Mouse (Mus musculus) lung, postnatal 14 days (tissue): ENCODE measurements around the gene Mapkapk3.

Experiments
- DNase-seq: peaks from one replicate; pipeline ENCODE4 v3.0.0; 2021

Gene Mapkapk3

DNA sequence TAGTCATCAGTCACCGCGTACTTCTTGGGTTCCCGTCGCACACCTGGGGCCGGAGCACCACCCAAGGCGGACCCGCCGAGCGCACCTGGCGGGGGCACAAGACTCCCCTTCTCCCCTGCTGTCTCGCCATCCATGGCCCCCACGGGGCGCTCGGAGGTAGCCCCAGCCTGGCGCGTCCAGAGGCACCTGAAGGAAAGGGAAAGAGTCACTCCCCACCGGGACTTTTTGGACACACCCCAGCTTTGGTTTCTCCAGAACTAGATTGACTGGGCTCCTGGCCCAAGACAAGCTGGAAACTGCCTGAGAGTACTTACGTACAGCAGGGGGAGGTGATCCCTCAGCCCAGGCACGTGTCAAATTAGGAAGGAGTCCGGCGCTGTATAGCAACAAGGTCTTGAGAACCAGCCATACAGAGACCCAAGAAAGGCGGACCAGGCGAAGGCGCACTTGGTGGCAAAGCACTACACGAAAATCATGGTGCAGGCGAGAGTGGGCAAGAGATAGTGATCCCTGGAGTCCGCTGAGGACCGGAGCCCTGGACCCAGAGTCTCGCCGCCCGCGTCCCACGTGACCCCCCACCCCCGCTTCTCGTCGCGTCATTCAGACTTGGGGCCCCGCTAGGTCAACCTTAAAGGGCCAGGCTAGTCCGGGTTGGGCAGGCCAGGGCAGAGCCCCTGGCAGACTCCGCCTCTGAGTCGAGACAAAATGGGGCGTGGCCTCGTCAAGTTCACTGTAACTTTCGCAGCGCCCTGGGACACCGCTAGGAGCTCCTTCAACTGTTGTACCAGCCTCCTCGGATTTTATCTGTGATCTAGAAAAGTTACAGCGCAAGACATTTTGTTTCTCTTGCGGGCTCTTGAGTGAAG is at the start of gene Mapkapk3:
TSS of gene Mapkapk3 (minus strand) at position 667 of the 866 bp plus-strand sequence.
- DNase-seq = peak; percentile 89

- peak; percentile 80 for DNase-seq
These were observed 48.7 kb upstream of the Mapkapk3 start, which contains the start of gene Hemk1 for GRCm38 (mm10) chr9:107338172-107338883. TSS of gene Hemk1 (minus strand) at chr9:107338350.

DNA sequence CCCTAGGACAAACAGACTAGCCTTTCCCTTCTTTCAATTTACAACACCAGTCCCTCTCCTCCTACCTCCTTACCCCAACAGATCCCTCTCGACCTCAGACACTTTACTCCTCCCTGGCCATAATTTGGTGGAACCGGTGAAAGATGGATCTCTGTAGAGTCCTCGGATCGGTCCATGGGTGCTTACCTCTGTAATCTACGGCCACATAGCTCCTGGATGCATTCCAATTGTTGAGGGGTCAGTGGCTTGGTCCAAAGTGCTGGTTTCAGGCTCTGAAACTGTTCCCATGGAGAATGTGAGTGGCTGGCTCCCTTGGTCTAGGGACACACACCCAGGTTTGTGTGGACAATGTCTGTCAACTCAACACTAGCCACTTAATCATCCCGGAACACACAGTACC is 46.7 kb upstream of the Mapkapk3 start:
- DNase-seq = no peak

DNA sequence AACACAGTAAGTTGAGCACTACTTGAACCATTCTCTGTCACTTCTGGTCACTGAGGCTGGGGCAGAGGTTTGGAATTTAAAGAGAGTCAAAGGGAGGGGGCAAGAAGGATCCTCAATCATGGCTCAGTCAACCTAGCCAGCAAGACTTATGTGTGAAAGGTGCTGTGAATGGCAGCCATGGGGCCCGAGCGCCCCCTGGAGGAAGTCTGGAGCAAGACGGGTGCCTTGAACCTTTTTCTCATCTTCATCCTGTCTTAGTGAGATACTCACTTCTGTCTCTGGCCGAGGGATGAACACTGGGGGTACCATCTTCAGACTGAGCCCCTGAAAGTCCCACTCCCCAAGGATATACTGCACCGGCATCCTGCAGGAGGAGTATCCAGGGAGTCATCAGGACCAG is 46.2 kb upstream of the Mapkapk3 start:
- peak; percentile 76 for DNase-seq

DNA sequence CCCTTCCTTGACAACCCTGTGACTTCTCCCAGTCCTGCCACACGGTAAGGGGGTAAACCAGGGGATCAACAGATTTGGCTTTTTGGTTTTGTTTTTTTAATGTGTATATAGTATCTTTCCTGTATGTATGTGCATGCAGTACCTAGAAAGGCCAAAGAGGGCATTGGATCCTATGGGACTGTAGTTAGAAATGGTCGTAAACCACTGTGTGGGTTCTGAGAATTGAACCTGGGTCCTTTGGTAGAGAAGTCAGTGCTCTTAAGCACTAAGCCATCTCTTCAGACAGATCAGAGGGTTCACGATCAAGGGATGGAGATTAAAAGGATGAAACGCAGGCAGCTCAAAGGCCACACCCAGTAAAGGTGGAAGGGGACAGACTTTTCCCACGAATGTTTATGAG is 45.4 kb upstream of the Mapkapk3 start:
- no peak for DNase-seq

- DNase-seq = no peak
These were observed 44.7 kb upstream of the Mapkapk3 start for GRCm38 (mm10) chr9:107334356-107334755.

GRCm38 (mm10) chr9:107333686-107334085 is 44.0 kb upstream of the Mapkapk3 start:
- DNase-seq = no peak

DNA sequence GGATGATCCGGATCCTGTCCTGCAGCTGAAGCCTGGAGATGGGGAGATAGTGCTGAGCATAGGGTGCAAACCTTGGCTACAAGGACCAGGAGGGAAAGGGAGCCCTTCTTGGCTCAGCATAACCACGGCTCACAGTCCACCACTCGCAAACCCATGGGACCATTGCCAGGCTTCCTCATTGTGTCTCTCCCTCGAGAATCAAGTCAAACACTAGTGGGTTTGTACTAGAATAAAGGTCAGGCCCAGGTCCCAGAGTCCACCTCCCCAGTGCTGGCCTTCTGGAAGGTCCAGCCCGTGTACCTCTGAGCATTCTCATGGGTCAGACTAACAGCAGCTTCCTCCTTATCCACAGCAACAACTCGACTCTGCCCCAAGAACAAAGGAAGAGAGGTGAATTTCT is 41.1 kb upstream of the Mapkapk3 start:
- no peak for DNase-seq

DNA sequence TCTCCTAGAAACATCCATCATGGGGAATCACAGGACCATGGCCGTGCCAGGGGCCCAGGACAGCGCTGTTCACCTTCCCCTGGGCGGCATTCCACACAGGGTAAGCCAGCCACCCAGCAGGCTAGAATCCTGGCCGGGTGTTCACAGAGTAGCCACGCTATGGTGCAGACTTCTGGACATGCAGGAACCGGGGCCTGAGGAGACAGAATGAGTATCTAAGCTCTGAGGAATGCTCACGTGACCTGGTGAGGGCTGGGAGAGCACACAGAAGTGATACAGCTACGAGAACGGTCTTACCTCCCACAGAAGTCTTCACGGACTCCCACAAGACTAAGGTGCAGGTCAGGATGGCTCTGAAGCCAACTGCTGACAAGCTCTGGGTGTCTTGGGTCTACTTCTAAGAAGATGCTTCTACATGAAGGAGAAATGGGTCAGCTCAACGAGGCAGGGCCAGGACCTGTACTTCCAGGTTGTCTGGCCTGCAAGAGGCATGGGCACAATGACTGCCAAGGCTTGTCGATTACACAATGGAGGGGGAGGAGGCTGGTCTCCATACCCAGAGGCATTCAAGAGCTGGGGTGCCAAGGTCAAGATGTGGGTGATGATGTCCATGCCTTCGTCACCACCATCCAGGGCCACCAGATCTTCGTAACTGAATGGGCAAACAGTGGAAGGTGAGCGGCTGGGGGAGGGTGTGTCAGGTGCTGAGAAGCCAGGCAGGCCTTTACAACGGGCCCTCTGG is 38.4 kb upstream of the Mapkapk3 start:
- peak; percentile 60 for DNase-seq

DNA sequence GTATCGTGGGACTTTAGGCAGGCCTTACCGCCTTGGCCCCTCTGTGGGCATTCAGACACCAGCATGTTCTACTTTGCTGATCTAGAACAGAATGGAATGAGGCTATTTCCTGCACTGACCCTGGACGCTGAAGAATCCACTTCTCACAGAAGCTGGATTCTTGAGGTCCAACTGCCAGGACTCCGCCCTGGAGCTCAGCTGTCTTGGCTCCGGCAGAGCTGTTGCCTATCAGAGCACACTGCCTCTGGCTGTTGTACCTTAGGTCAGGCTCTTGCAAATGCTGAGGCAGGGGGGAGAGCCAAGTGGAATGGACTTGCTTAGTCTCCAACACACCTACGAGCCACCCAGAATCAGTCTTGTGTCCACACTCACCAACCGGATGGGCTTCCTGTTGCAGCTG is 36.2 kb upstream of the Mapkapk3 start:
- peak; percentile 53 for DNase-seq

DNA sequence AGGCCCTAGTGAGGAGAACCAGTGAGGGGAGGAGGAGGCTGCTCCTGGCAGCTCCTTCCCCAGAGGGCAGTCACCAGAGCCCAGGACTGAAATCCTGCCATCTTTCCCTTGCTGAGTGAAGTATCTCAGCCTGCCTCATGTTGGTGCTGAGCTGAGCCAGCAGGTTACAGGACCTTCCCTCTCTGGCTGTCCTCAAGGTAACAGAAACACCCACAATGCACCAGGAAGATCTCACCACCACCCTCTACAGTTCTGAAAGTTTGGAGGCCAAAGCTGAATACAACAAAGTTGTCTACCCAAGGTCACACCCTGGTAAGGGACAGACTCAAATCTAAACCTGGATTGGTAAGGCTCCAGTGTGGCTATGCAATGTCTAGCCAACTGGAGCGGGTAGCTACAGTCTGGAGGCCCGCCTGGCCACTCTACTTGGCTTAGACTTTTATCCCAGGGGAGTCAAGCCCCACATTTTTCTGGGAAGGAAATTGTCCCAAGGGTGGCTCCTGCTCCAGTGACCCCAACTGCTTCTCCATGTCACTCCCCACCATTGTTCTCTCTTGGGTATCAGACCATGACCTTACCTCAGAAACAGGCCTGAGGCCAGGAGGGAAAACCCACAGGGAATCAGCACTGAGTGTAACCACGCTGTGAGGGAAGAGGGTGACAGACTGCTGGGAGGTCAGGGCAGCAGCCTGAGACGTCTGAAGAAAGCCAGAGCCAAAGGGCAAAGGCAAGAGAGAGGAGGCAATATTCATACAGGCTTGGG is 35.3 kb upstream of the Mapkapk3 start:
- DNase-seq = no peak

- DNase-seq = peak; percentile 72
These were observed 33.9 kb upstream of the Mapkapk3 start for GRCm38 (mm10) chr9:107323558-107323957.

GRCm38 (mm10) chr9:107322461-107323050 is 32.9 kb upstream of the Mapkapk3 start:
- no peak for DNase-seq

DNA sequence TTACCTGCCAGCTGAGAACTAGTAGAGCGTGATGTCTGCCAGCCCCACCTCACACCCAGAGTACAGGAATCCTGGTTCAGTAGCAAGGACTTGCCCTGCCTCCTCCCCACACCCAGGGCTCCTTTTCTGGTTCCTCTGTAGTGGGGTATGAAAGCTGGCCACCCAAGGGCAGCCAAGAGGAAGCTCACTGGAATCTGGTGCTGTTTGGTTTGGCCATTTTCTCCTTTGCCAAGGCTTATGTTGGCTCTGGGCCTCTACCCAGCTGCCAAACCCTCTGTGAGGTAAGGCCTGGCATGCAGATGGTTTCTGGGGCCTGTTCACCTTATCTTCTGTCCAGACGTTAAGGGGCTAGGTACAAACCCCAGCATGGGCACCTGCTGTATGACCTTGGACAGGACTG is 26.1 kb upstream of the Mapkapk3 start:
- no peak for DNase-seq

- no peak for DNase-seq
These were observed 24.2 kb upstream of the Mapkapk3 start for GRCm38 (mm10) chr9:107313926-107314325.

- no peak for DNase-seq
These were observed 23.3 kb upstream of the Mapkapk3 start for GRCm38 (mm10) chr9:107312811-107313584.

- no peak for DNase-seq
These were observed 19.9 kb upstream of the Mapkapk3 start for GRCm38 (mm10) chr9:107309600-107309999.

DNA sequence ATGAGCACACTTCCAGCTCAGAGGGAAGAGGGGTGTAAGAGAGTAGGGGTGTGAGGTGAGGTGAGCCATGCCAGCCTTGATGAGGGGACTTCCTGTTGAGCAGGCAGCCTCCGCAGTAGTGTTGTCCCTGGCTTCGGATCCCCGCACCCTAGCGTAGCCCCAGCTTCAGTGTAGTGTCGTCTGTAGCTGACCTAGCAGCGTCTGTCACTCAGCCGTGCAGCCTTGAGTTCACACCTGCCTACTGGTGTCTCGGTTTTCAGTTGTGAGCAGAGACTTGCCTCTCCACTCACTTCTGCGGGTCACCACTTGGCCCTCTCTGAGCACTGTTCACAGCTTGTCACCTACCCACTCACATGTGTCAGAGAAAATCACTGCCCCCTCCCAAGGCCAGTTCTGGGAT is 19.5 kb upstream of the Mapkapk3 start:
- DNase-seq = no peak

- no peak for DNase-seq
These were observed 18.8 kb upstream of the Mapkapk3 start for GRCm38 (mm10) chr9:107308346-107309000.

DNA sequence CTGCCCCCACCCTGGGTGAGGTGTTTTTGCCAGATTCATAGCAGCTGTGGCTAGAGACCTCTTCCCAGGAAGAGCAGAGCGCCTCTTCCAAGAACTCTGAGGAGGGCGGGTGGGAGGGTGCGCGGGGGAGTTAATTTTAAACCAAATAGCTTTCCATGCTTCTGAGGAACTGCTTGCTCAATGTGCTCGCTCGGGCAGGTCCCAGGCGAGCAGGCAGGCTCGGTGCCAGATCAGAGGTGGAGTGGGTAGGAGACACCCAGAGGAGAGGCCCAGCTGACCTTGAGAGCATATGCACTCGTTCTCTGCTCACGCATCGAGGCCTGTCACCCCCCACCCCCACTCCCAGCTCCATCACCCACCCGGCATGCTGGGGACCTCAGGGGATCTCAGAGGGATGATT is 18.2 kb upstream of the Mapkapk3 start:
- DNase-seq = peak; percentile 84
